Mouse (Mus musculus) urinary bladder, adult 18-20 months (tissue): ENCODE results near the gene Med21.

Experiments used
- DNase-seq, 2 experiments: peaks; one replicate each; pipeline ENCODE4 v3.0.0; 2022; ENCODE audit warnings: low spot score in 2 of 2, mixed read lengths in 2 of 2

Gene Med21

DNA sequence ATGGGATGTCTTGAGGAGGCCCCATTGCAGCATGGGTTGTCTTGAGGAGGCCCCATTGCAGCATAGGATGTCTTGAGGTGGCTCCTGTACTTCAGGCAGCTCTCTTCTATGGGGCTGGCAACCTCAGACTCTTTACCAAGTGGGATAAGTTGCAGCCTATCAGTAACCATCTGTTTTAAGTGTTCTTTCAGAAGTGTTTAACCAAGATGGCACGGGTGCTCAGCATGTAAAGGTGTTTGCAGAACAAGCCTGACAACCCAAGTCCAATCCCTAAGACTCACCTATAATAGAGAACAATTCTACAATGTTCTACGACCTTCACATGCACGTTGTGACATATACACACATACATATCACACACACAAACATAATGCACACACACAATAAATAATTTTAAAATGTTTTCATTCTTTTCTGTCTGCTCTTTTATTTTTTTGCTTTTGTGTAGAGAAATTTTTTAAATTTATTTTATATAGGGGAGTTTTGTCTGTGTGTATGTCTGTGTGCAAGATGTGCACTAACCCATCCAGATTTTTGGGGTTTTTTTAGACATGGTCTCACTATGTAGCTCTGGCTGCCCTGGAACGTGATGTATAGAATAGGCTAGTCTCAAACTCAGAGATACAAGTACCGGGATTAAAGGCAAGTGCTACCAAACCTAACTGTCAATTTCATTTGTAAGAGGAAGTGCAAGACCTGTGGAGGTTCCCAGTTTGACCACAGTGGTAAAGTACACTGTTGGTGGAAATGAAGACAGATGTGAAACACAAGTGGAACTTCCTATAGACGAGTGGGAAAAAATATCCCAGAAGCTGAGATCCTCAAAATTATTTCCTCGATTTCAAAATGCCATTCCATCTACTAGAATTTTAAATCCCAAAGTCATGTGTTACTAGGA lies 2.0 kb upstream of the Med21 start:
- DNase-seq = no peak

DNA sequence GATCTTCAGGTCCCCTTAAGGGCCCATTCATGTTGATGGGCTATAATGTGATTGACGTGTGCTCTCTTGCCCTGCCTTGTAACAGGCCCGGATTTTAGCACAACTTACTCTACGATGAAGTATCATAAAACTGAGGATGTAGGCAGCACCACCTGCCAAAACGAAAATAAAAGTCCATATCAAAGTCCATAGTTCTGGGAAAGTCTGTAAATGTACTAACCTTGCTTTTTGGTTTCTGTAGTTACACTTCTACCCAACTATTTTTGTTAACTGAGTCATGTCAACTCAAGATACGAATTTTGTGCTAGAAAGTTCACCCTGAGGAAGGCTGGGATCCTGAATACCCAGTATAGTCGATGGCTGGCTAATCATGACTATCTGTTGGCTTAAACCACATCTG lies 1.4 kb upstream of the Med21 start:
- DNase-seq = no peak

DNA sequence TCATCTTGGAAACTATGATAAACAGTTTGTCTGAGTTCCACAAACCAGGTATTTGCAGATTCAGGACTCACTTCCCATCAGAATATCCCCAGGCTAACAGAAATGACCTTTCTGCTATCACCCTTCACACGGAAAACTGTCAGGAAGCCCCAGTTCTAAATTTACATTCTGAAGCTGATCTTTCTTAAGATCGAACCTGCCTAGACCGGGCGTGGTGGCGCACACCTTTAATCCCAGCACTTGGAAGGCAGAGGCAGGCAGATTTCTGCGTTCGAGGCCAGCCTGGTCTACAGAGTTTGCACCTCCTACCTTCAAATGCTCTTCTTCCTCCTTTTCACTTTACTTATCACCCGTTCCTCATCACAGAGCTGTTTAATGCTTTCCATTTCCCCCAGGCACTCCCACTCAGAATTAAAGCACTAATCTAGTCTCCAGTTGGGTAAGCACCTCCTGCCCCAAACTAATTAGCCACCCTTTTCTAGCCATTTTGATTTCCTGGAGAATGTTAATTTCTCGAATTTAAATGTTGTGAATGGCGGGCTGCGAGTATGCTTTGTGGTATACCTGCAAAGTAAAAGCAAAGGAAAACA lies 631 bp upstream of the Med21 start:
- no peak for DNase-seq

DNA sequence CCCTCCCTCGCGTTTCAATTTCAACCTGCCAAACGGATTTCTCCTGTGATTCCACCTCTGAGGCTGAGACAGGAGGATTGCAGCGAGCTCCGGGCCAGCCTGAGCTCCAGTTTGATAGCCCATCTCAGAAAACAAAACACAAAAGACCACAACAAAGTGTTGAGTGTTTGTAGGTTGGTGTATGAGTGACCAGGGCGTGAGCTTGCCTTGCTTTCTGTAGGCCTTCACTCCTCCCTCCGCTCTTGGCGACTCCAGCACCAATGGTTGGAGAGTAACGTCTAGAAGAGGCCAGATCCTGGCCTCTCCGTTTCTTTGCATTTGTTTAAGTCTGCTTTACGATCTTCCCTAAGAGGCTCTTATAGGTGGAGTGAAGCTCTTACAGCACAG lies 830 bp downstream of the Med21 start:
- no peak for DNase-seq

DNA sequence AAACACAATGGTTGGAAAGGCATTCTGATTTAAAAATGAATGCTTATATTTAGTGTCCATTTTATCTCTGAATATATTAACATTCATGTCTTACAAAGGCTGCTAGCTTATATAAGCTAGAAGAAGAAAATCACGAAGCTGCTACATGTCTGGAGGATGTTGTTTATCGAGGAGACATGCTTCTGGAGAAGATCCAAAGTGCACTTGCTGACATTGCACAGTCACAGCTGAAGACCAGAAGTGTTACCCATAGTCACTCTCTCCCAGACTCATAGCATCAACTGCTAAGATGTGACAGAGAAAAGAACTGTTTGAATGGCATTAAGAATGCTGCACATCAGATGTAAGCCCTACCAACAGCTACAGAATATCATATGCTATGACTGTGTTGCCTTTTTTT lies 7.7 kb downstream of the Med21 start:
- DNase-seq = no peak

DNA sequence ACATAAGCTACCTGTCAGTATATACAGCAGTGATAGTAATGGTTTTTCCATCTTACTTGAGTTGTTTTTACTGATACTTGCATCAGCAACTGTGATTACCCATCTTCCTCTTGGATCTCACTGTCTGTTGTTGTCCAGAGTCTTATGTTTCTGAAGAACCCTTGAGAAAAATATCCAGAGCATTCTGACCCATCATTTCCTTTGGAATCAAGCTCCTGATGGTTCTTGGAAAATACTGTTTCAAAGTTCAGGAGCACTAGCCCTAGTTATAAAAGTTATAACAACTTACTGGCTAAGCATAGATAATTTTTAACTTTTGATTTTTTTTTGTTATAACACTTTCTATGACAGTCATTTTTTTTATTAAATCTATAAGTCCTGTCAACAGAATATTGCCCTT lies 9.1 kb downstream of the Med21 start:
- DNase-seq = no peak

DNA sequence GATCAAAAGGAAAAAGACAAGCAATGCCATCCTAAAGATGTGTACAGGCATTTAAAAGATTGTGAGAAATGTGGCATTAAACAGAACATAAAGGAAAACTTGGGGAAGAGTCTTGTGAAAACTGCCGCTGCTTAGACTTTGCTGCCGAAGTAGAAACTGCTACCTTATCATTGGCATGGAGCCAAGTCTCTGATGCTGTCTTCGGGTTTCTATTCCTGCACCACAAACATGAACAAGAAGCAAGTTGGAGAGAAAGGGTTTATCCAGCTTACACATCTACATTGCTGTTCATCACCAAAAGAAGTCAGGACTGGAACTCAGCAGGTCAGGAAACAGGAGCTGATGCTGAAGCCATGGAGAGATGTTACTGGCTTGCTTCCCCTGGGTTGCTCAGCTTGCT lies 10.8 kb downstream of the Med21 start:
- DNase-seq = no peak

DNA sequence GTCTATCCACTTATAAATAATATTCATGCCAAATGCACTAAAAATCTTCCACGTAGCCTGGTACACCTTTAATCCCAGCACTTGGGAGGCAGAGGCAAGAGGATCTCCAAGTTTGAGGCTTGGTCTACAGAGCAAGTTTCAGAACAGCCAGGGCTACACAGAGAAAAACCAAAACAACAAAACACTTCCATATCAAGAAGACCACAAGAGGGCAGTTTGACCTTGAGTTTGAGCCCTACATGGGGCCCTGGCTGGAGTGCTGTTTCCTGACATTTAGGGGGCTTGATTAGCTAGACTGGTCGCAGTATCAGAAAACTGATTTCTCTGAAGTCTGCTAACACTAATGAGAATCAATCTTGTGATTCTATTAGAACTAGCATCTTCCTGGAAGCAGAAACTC lies 18.2 kb downstream of the Med21 start:
- DNase-seq = no peak

DNA sequence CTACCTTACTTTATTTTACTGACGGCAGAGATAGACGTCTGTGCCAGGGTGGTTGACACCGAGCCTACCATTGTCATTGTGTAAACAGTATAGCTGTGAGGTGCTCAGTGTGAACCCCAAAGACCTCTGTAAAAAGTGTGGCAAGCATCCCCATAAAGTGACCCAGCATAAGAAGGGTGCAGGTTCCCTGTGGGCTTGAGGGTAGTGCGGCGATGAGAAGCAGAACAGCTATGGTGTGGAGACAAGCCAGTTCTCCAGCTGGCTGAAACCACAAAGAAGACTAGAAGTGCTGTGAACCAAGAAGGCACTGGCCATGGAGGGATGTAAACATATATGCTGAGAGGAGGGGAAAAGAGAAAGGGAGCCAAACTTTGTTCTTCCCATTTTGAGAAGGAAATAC lies 19.3 kb downstream of the Med21 start:
- no peak for DNase-seq

DNA sequence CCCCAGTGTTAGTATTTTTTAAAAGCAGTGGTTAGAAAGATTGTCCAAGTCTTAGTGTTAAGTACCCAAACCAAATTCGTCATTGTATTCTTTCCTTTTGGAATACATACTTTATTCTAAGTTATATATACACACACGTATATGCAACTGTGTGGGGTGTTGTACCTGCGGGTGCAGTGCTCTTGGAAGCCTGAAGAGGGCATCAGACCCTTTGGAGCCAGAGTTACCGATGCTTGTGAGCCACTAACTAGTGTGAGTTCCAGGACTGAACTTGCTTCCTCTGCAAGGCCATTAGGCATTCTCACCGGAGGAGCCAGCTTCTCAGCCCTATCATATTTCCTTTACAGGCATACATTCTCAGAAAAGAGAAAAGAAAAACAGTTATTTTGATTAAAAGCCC lies 20.3 kb downstream of the Med21 start:
- DNase-seq = no peak

DNA sequence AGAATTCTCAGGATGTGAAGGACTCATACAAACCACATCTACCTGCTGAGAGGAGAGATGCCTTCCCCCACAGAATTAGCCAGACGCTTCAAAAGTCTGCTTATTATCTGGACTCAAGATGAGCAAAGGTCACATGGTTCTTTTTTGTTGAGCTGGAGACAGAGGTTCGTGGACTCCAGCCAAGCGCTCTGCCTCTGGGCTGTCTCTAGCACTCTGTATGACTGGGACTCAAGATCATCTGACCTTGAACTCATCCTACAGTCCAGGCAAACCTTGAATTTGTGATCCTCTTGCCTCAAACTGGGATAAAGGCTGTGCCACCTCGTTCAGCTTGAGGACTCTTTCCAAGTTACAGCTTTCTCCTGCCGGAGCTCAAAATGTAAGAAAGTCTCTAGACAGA lies 21.8 kb downstream of the Med21 start:
- no peak for DNase-seq

DNA sequence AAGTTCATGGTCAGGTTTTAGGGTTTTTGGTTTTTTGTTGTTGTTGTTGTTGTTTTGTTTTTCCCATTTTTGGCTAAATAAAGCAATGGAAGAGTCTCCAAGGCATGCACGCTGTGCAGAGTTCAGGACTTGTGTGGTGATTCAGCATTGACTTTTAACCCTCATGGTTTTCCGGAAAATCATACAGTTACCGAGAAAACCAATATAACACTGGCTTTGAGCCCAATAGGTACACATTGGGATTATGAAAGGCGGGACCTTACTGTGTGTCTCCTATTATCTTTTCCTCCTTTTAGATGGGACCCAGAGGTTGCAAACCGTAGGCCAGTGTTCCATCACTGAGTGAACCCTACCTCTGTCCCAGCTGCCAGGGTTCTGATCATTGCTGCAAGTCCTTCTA lies 22.6 kb downstream of the Med21 start:
- no peak for DNase-seq

DNA sequence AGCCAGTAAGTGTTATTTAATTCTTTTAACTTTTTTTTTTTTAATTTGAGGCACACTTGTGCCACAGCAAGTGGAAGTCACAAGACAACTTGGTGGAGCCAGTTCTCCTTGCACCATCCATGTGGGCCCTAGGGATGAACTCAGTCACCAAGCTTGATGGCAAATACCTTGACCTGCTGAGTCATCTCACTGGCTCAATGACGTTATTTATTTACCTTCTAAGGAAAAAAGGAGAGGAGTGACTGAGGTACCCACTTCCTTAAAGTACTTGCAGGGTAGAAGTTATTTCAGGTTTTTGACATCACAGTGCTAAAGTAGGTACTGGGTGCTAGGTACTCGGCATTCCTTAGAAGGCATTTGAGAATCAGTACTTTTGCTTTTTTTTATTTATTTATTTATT lies 23.1 kb downstream of the Med21 start:
- DNase-seq = no peak

DNA sequence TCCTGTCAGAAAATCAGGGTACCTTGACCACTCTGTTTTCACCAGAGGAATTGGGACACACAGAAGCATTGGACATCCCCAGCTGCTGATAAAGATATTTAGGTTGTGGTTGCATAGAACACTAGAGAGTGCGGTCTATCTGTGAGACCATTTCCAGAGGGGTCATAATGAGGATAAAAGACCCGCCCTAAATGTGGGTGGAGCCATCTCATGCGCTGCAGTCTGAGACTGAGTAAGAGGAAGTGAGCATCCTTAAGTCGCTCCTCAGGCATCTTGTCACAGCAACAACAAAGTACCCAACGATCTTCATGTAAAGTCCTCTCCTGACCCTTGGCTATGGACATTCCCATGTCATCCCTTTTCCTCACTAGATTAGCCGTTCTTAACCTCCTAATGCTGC lies 24.5 kb downstream of the Med21 start:
- DNase-seq = no peak

DNA sequence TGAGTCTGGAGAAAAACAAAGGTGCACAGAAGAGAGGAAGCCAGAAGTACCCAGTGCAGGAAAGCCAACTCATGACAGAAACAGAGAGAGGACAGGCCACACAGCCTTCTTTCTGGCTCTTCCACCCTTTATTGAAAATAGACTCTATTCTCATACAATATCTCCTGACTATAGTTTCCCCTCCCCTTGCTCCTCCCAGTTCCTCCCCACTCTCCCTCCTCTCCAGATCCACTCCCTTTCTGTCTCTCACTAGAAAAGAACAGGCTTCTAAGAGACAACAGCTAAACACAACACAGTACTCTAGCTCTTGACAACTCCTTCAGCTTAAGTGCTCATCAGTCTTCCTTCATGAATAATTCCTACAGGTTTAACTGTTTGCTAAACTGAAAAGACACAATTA lies 26.3 kb downstream of the Med21 start:
- no peak for DNase-seq

DNA sequence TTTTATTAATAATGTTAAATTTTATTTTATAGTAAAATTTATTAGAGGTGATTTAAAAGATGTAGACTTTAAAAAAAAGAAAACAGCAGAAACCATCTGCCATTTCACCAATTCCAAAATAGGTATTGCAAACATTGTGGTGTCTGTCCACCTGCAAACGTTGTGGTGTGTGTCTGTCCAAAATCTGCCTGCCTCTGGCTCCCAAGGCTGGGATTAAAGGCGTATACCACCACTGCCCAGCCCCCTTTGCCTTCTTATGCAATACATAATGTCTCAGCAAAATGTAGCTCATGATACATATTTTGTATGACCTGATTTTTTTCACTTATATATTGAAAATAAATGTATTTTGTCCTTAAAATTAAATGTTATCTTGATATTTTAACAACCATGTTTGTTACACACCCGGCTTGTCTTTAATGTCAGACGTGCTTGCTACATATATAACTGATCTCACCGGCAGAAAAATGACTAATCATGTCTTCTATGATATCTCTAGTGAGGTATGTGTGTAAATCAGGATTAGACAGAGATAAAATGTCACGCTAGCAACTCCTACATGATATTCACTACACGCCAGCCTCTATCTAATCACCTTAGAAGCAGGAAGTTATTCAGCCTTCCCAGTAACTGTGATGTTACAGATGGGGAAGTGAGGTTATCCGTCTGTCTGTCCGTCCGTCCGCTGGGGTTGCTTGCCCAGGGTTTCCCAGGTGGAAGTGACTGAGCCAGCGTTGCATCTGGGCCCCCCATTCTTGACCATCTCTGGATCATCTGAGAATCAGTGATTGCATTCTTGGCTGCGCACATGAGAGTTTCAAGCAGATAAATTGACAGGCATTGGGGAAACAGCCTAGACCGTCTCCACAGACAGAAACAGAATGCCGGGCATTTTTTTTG lies 28.9 kb downstream of the Med21 start:
- DNase-seq = no peak

DNA sequence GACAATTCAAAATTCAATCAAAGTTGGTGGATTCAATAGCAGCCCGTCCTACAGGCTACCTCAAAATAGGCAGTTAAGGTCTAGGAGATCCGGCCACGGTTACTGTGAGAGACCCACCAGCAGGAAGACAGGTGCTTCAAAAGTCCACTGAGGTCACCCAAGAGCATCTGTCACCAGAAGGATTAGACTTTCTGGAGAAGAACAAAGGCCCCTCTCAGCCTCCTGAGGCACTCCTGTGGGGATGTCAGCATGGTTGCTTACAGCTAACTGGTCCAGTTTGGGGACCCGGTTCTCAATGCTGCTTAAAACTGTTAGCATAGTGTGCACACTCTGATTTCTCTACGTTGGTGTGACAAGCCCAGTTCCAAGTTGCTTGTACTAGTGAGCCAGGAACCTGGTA lies 29.8 kb downstream of the Med21 start:
- no peak for DNase-seq

DNA sequence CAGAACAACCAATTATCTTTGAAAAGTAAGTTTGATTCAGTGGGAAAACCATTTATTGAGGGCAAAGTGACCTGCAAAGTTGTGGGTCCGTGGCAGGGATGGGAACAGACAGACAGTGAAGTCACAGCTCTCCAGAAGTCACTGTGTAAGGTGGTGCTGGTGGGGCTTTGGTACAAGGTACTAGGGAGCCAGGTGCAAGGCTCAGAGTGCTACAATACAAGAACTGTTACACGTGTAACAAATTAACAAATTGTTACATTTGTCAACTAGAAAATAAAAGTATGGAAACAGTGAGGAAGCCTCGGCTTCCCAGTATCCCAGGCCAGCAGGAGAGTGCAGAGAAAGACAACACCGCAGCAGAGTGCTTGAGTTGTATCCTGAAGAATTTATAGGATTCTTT lies 31.3 kb downstream of the Med21 start:
- no peak for DNase-seq

DNA sequence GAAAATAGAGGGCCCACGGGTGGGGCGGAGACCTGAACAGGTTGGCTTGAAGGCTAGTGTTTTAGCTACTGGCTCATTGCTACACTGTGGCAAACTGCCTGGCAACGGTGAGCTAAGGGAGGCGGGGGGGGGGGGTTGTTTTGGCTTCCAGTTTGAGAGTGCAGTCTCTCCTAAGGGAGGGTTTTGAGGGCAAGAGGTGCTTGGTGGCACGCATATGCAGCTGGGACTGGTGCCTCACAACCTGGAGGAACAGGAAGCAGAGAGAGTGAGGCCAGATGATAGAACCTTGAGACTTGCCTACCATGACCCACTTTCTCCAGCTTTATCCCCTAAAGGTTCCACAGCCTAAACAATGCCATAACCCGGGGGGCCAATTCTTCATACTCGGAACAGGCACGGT lies 32.1 kb downstream of the Med21 start:
- no peak for DNase-seq

DNA sequence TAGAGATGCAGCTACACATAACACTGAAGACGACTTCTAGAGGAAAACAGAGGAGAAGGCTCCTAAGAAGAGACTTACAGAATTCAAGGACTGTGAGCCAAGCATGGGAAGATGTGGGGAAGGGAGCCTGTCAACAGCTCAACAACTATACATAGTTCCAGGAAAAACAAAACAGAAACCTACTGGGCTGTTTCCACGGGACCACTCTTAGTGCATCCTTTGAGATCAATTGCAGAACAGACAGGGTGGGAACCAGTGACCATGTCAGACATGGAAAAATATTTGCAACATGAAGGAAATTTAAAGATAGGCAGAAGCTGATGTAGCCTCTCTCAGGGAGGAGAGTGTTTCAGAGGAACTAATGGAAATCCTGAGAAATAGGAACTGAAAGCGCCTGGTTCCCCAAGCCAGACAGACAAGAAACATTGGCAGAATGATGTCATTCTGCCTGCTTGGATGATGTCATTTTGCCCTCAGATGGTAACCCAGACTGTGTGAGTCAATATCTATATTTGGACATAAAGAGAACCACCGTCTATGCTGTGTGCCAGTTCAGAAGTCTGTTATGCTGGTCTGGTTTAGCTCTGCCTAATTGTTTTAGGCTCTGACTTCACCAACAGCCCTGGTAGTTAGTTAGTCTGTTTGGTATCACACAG lies 32.7 kb downstream of the Med21 start:
- no peak for DNase-seq

DNA sequence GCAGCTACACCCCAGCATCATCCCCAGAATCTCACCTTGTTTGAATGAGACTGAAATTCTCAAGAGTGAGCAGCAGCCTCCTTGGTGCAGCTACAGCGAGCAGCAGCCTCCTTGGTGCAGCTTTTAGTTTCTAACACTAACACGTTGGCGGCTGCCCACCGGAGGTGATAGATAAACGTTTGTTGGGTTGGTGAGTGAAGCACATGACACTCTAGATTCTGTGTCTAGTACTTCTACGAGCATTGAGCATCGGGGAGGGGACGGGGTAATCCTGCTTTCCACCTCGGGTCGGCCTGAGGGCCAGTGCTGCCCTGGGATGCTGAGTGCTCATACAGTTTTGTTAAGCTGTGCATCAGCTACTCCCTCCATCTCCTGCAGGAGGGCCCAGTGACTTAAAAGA lies 34.6 kb downstream of the Med21 start:
- no peak for DNase-seq
